ENCODE assay signal across 26 mouse cellular contexts in genomic region chr7:96753335-96754095, GRCm38 (mm10).
DNase-seq lines count a peak whose midpoint lies in the region; ATAC-seq and TF ChIP-seq lines count a peak whose summit lies in the region.
"Had no signal": no experiment of that assay in that cellular context is flagged by ENCODE, and none has a peak within 500 bp of the region (broad histone marks: within the 10 kb centered on the region; RNA-seq: fewer than 3 reads in every experiment).

No protein-coding gene starts in this region.

- ATAC-seq in embryonic facial prominence, embryonic 12.5 days (ENCODE audit: insufficient number of reproducible peaks, insufficient read depth, low FRiP score, low TSS enrichment) = no peak
- no peak for ATAC-seq in kidney, embryonic 16.5 days (ENCODE audit: low FRiP score, low TSS enrichment)

- no peak; the same call in 1 of the 2 replicates for TF ChIP-seq RAD21 in MEL (IDR thresholded peaks at IDR 0.05; ENCODE audit: low read depth, low read length)

- no peak overlapping the region for H3K9ac ChIP-seq in embryonic facial prominence, embryonic 12.5 days
- H3K9ac ChIP-seq in kidney, embryonic 16.5 days (replicated peaks; ENCODE audit: low read length) = no peak overlapping the region
- H3K9ac ChIP-seq in MEL (ENCODE audit: control insufficient read depth, low read depth, low read length, poor library complexity, severe bottlenecking) = no peak overlapping the region
- H3K9ac ChIP-seq: forebrain, embryonic 12.5 days; heart, embryonic 15.5 days; limb, embryonic 12.5 days; liver, embryonic 15.5 days; stomach, embryonic 15.5 days had no signal

- TF ChIP-seq EP300 in MEL (IDR thresholded peaks at IDR 0.05; ENCODE audit: low read depth in 1 of 2, low read length in 2 of 2) = no peak

- H3K27me3 ChIP-seq in embryonic facial prominence, embryonic 12.5 days = no peaks in the 10 kb centered on the region
- no peaks in the 10 kb centered on the region for H3K27me3 ChIP-seq in embryonic facial prominence, embryonic 10.5 days (replicated peaks; ENCODE audit: low read depth, poor library complexity, severe bottlenecking)
- no peaks in the 10 kb centered on the region for H3K27me3 ChIP-seq in kidney, embryonic 16.5 days (ENCODE audit: insufficient read depth, low read length)
- no peaks in the 10 kb centered on the region for H3K27me3 ChIP-seq in MEL (ENCODE audit: control insufficient read depth in 1 of 2, insufficient read depth in 2 of 2, low read length in 2 of 2)
- H3K27me3 ChIP-seq in splenic B cell, adult 2 months (ENCODE audit: control insufficient read depth, insufficient read depth, low read length, poor library complexity, severe bottlenecking) = no peaks in the 10 kb centered on the region
- H3K27me3 ChIP-seq in heart, embryonic 10.5 days (ENCODE audit: insufficient read depth, poor library complexity, severe bottlenecking) = 0 out of 2 replicates have a peak, but pooled peaks cover 4% of the 10 kb centered on the region
- H3K27me3 ChIP-seq: heart, embryonic 15.5 days; limb, embryonic 12.5 days; liver, embryonic 15.5 days; stomach, embryonic 15.5 days had no signal

- TF ChIP-seq CTCF in MEL (IDR thresholded peaks at IDR 0.05 in 2 of 3, conservative IDR thresholded peaks at IDR 0.05 in 1 of 3; ENCODE audit: control insufficient read depth in 1 of 3, insufficient read depth in 1 of 3, low read depth in 2 of 3, low read length in 3 of 3, poor library complexity in 1 of 3, severe bottlenecking in 1 of 3) = no peak; a peak in 1 of 6 replicates

- H3K4me1 ChIP-seq in embryonic facial prominence, embryonic 12.5 days = peaks cover 52% of the 10 kb centered on the region
- H3K4me1 ChIP-seq in embryonic facial prominence, embryonic 10.5 days = peaks cover 62% of the 10 kb centered on the region
- H3K4me1 ChIP-seq in kidney, embryonic 16.5 days (ENCODE audit: insufficient read depth, low read length) = peaks cover 42% of the 10 kb centered on the region
- peaks cover 6 to 10% of the 10 kb centered on the region in 2 experiments for H3K4me1 ChIP-seq in MEL (ENCODE audit: control insufficient read depth in 1 of 2, insufficient read depth in 2 of 2, low read length in 2 of 2)
- peaks cover 33% of the 10 kb centered on the region for H3K4me1 ChIP-seq in heart, embryonic 10.5 days
- H3K4me1 ChIP-seq: liver, embryonic 15.5 days had no signal

- H3K79me2 ChIP-seq in MEL (ENCODE audit: control insufficient read depth, insufficient read depth, low read length, poor library complexity) = no peaks in the 10 kb centered on the region

- H3K27ac ChIP-seq in embryonic facial prominence, embryonic 12.5 days = 0 out of 2 replicates have a peak overlapping the region, but pooled peaks have one; percentile 46
- H3K27ac ChIP-seq in embryonic facial prominence, embryonic 10.5 days (replicated peaks) = no peak overlapping the region
- 0 out of 2 replicates have a peak overlapping the region, but pooled peaks have one; percentile 23 for H3K27ac ChIP-seq in kidney, embryonic 16.5 days (ENCODE audit: low read length)
- no peak overlapping the region for H3K27ac ChIP-seq in MEL (ENCODE audit: control insufficient read depth, low read depth, low read length)
- H3K27ac ChIP-seq in heart, embryonic 10.5 days = no peak overlapping the region
- H3K27ac ChIP-seq: forebrain, embryonic 12.5 days; heart, embryonic 15.5 days; layer of hippocampus, adult 2 months; left cerebral cortex, adult 2 months; limb, embryonic 12.5 days; liver, embryonic 15.5 days; stomach, embryonic 15.5 days had no signal

- no peak for TF ChIP-seq POLR2A in MEL (IDR thresholded peaks at IDR 0.05; ENCODE audit: control insufficient read depth in 1 of 2, insufficient read depth in 1 of 2, low read depth in 1 of 2, low read length in 2 of 2, poor library complexity in 1 of 2)

- no peaks in the 10 kb centered on the region for H3K36me3 ChIP-seq in embryonic facial prominence, embryonic 12.5 days
- peaks cover 9% of the 10 kb centered on the region for H3K36me3 ChIP-seq in embryonic facial prominence, embryonic 10.5 days (replicated peaks)
- H3K36me3 ChIP-seq in kidney, embryonic 16.5 days (ENCODE audit: insufficient read depth, low read length) = no peaks in the 10 kb centered on the region
- H3K36me3 ChIP-seq in MEL (ENCODE audit: control insufficient read depth in 1 of 2, insufficient read depth in 2 of 2, low read length in 2 of 2) = peaks cover 0 to 7% of the 10 kb centered on the region in 2 experiments; a peak in 2 of 4 replicates
- no peaks in the 10 kb centered on the region for H3K36me3 ChIP-seq in splenic B cell, adult 2 months (ENCODE audit: control insufficient read depth, insufficient read depth, low read length, poor library complexity, severe bottlenecking)
- H3K36me3 ChIP-seq in heart, embryonic 10.5 days = no peaks in the 10 kb centered on the region
- H3K36me3 ChIP-seq: forebrain, embryonic 12.5 days; heart, embryonic 15.5 days; limb, embryonic 12.5 days; liver, embryonic 15.5 days; stomach, embryonic 15.5 days had no signal

- H3K9me3 ChIP-seq in embryonic facial prominence, embryonic 12.5 days = no peaks in the 10 kb centered on the region
- no peaks in the 10 kb centered on the region for H3K9me3 ChIP-seq in embryonic facial prominence, embryonic 10.5 days
- no peaks in the 10 kb centered on the region for H3K9me3 ChIP-seq in kidney, embryonic 16.5 days (ENCODE audit: low read length)
- no peaks in the 10 kb centered on the region for H3K9me3 ChIP-seq in MEL (replicated peaks; ENCODE audit: insufficient read depth, low read length)
- no peaks in the 10 kb centered on the region for H3K9me3 ChIP-seq in heart, embryonic 10.5 days
- H3K9me3 ChIP-seq: forebrain, embryonic 12.5 days; heart, embryonic 15.5 days; limb, embryonic 12.5 days; liver, embryonic 15.5 days; stomach, embryonic 15.5 days had no signal

- H3K4me2 ChIP-seq in embryonic facial prominence, embryonic 12.5 days (replicated peaks) = no peak overlapping the region
- H3K4me2 ChIP-seq in kidney, embryonic 16.5 days (replicated peaks; ENCODE audit: low read depth, low read length) = no peak overlapping the region
- H3K4me2 ChIP-seq: forebrain, embryonic 12.5 days; heart, embryonic 15.5 days; limb, embryonic 12.5 days; liver, embryonic 15.5 days; stomach, embryonic 15.5 days had no signal

- WGBS in embryonic facial prominence, embryonic 12.5 days = 46% methylated on average over 4 of the region's 4 CpGs
- WGBS in embryonic facial prominence, embryonic 10.5 days = 49% methylated on average over 4 of the region's 4 CpGs
- 55% methylated on average over 4 of the region's 4 CpGs for WGBS in kidney, embryonic 16.5 days
- 53% methylated on average over 4 of the region's 4 CpGs for WGBS in heart, embryonic 10.5 days

- H3K4me3 ChIP-seq in embryonic facial prominence, embryonic 12.5 days = no peak overlapping the region
- H3K4me3 ChIP-seq in embryonic facial prominence, embryonic 10.5 days = no peak overlapping the region
- no peak overlapping the region for H3K4me3 ChIP-seq in kidney, embryonic 16.5 days (ENCODE audit: low read length)
- H3K4me3 ChIP-seq in MEL (ENCODE audit: control insufficient read depth in 1 of 2, insufficient read depth in 1 of 2, low read depth in 2 of 2, low read length in 2 of 2) = no peak overlapping the region
- no peak overlapping the region for H3K4me3 ChIP-seq in heart, embryonic 10.5 days
- H3K4me3 ChIP-seq: erythroblast, embryonic 14.5 days; forebrain, embryonic 12.5 days; heart, embryonic 15.5 days; layer of hippocampus, adult 2 months; left cerebral cortex, adult 2 months; limb, embryonic 12.5 days; liver, embryonic 15.5 days; stomach, embryonic 15.5 days had no signal

- no peak for DNase-seq in embryonic facial prominence, embryonic 10.5 days (ENCODE audit: low spot score)
- no peak for DNase-seq in kidney, postnatal 14 days
- peak; percentile 56 for DNase-seq in MEL (ENCODE audit: low read depth, low spot score)
- peak; percentile 22 for DNase-seq in splenic B cell, adult 2 months (ENCODE audit: low read depth, low spot score)
- no peak for DNase-seq in T-cell, adult 2 months (ENCODE audit: low spot score)
- no peak for DNase-seq in heart, embryonic 10.5 days (ENCODE audit: low spot score)
- DNase-seq: adrenal gland, postnatal 14 days; cerebellum, adult 11 months; cerebellum, adult 9-10 months; cerebellum, postnatal 36 days; gastrocnemius, postnatal 10 days; kidney, adult 18-20 months; kidney, postnatal 36 days; lung, postnatal 14 days; thymus, adult 18-20 months; thymus, postnatal 25 days had no signal

TF ChIP-seq in MEL, 35 proteins besides CTCF, POLR2A, EP300 and RAD21:
- TF ChIP-seq SMC3 (IDR thresholded peaks at IDR 0.05; ENCODE audit: low read depth, low read length) (no peak), GATA1 (IDR thresholded peaks at IDR 0.05; ENCODE audit: low read depth, low read length) (0 out of 2 replicates have a peak, but pooled peaks have one; percentile 46), TCF12 (IDR thresholded peaks at IDR 0.05; ENCODE audit: low read depth, low read length) (no peak), TAL1 (IDR thresholded peaks at IDR 0.05; ENCODE audit: low read length) (no peak), E2F4 (IDR thresholded peaks at IDR 0.05; ENCODE audit: borderline replicate concordance, low read depth, low read length) (no peak), MYC (IDR thresholded peaks at IDR 0.05; ENCODE audit: low read depth, low read length) (no peak), TBP (IDR thresholded peaks at IDR 0.05; ENCODE audit: low read depth, low read length) (0 out of 2 replicates have a peak, but pooled peaks have one; percentile 39), CHD1 (IDR thresholded peaks at IDR 0.05; ENCODE audit: low read depth, low read length) (no peak), BHLHE40 (IDR thresholded peaks at IDR 0.05; ENCODE audit: borderline replicate concordance, low read depth, low read length) (no peak), NELFE (IDR thresholded peaks at IDR 0.05; ENCODE audit: low read depth, low read length) (no peak), ELF1 (IDR thresholded peaks at IDR 0.05; ENCODE audit: low read depth, low read length) (no peak), NRF1 (IDR thresholded peaks at IDR 0.05; ENCODE audit: insufficient read depth, low read depth, low read length, poor library complexity, severe bottlenecking) (no peak), CHD2 (IDR thresholded peaks at IDR 0.05; ENCODE audit: low read length) (no peak)

Comparison
In these comparisons a context has a peak if more than half of its experiments do, and no peak if none do; other contexts are left out.
1. H3K27ac ChIP-seq: peak in embryonic facial prominence, embryonic 12.5 days (single experiment) and kidney, embryonic 16.5 days (single experiment); none in embryonic facial prominence, embryonic 10.5 days (single experiment), MEL (single experiment) and heart, embryonic 10.5 days (single experiment).
2. DNase-seq: peak in MEL (single experiment) and splenic B cell, adult 2 months (single experiment); none in embryonic facial prominence, embryonic 10.5 days (single experiment), kidney, postnatal 14 days (single experiment), T-cell, adult 2 months (single experiment) and heart, embryonic 10.5 days (single experiment).